Mouse (Mus musculus): ENCODE results near the gene Zfp280b. TPM values are rescaled to one million over a fixed set of nuclear protein-coding genes. Genes with fewer than 3 reads are reported as not detected.
"Not testable (repeated sequence)": the region's sequence is repeated elsewhere in the genome, so short reads cannot be mapped to it uniquely, and the experiment has no call there.

The Zfp280b gene
- polyA plus RNA-seq (2016; fragmentation: Nextera tagmentation; extraction: Ambion mirVana) = 26.4 and 28.7 TPM in 2 replicates

DNA sequence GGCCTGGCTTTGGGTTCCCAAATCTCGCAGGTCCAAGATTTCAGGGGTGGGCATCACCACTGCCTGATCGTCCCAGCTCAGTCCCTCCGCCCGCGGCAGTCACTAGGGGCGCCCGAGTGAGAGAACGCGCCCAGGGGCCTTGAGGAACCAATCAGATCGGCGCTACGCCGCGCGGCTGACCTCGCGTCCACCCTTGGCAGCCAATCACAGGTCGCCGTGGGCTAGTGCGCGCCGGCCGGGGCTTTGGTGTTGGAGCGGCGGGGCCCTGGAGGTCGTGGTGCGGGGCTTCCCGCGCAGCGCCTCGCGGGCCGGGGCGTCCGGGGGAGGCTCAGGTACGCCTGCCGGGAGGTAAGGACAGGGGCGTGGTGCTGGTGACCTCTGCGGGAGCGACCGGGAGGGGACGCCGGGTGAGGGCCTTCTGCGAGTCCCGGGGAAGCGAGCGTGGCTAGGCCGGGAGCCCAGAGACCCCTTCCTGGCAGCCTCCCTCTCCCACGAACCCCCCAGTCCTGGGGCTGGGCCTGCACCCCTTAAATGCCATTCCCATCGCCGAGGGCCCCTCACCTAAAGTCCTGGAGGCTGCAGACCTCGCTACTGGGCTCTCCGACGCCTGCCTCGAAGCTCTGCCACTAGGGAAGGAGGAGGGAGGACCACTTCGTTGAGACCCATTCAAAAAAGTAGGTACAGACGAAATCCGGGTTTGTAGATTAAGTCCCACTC lies at the start of gene Zfp280b:
Gene Zfp280b (plus strand): TSS at position 249 of the 717 bp plus-strand sequence.
- H3K4me3 ChIP-seq = peak within 1 kb of the TSS; percentile 66
- peaks cover 4% of the 10 kb centered on the region; the same call in 1 of the 2 replicates for H3K4me1 ChIP-seq
- under 1% methylated on average over 57 of the region's 58 CpGs for WGBS
- ATAC-seq (ENCODE audit: insufficient number of reproducible peaks, insufficient read depth, low FRiP score, low TSS enrichment) = peak; percentile 94
- H3K27ac ChIP-seq = peak within 1 kb of the TSS; percentile 80
- H3K9ac ChIP-seq = peak within 1 kb of the TSS; percentile 90
- peak within 1 kb of the TSS; percentile 80 for H3K4me2 ChIP-seq (replicated peaks)
- no peaks in the 10 kb centered on the region for H3K27me3 ChIP-seq
- H3K36me3 ChIP-seq = peaks cover 22% of the 10 kb centered on the region
- H3K9me3 ChIP-seq = no peaks in the 10 kb centered on the region

DNA sequence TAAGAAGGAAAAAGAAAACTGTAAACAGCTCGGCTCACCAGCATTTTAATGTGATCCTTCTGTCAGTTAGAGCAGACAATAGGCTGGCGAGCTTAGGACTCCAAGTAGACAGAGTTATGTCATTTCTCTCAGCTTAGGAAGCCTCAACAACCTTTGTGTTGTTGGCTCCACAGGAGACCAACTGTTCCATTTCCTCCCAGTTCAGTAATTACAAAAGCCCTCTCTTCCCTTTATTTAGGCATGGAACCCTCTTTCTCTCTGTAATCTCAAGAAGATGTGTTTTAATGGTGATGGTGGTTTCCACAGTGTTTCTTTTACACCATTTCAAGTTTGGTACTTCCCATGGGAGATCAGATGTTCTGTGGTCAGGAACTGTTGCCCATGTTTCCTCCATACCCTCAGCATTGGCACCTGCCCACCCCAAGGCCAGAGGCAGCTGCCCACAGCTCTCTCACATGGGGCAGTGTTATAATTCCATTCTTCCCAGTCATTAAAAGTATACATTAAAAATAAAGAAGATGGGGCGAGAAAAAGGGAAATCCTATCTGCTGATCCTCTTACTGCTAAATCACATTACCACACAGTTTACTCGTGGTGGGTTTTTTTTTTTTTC lies 41.9 kb upstream of the Zfp280b start:
- Histone ChIP-seq H3K9ac (no peak overlapping the region), H3K27me3 (no peaks in the 10 kb centered on the region), H3K36me3 (no peaks in the 10 kb centered on the region), H3K27ac (no peak overlapping the region), H3K4me3 (no peak overlapping the region), H3K4me1 (no peaks in the 10 kb centered on the region), H3K9me3 (no peaks in the 10 kb centered on the region), H3K4me2 (replicated peaks) (no peak overlapping the region)
- no peak for ATAC-seq (ENCODE audit: insufficient number of reproducible peaks, insufficient read depth, low FRiP score, low TSS enrichment)
- 70% methylated on average over 4 of the region's 4 CpGs for WGBS

- Histone ChIP-seq H3K4me2 (replicated peaks) (no peak overlapping the region), H3K27me3 (no peaks in the 10 kb centered on the region), H3K4me3 (no peak overlapping the region), H3K4me1 (no peaks in the 10 kb centered on the region), H3K36me3 (no peaks in the 10 kb centered on the region), H3K27ac (no peak overlapping the region), H3K9me3 (no peaks in the 10 kb centered on the region), H3K9ac (no peak overlapping the region)
- ATAC-seq (ENCODE audit: insufficient number of reproducible peaks, insufficient read depth, low FRiP score, low TSS enrichment) = no peak
- 83% methylated on average over 15 of the region's 15 CpGs for WGBS
Observed at GRCm38 (mm10) chr10:75993616-75994240, 38.7 kb upstream of the Zfp280b start.

DNA sequence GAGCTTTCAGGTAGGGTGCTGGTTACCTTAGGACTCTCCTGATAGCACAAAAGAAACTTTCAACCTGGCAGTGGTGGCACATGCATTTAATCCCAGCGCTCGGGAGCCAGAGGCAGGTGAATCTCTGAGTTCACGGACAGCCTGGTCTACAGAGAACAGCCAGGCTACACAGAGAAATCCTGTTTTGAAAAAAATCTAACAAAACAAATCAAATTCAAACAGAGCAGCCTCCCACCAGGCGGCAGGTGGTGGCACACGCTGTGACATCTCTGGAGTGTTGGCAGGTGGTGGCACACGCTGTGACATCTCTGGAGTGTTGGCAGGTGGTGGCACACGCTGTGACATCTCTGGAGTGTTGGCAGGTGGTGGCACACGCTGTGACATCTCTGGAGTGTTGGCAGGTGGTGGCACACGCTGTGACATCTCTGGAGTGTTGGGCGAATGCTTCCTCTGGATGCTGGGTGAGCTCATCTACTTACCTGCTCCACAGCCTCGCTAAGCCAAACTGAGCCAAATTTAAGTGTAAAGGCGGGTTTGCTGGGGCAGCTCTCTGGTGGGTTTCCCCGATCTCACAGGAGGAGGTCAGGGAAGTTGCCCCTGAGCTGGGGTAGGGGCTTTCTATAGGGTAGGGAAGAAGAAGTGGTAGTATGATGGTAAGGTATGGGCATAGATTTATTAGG lies 37.8 kb upstream of the Zfp280b start:
- not testable (repeated sequence) for H3K9ac ChIP-seq; H3K4me3 ChIP-seq; H3K27ac ChIP-seq; H3K4me1 ChIP-seq; ATAC-seq (ENCODE audit: insufficient number of reproducible peaks, insufficient read depth, low FRiP score, low TSS enrichment); H3K36me3 ChIP-seq; H3K9me3 ChIP-seq; H3K27me3 ChIP-seq; H3K4me2 ChIP-seq (replicated peaks)
- WGBS = 82% methylated on average over 13 of the region's 13 CpGs

GRCm38 (mm10) chr10:75995463-75995862 lies 37.0 kb upstream of the Zfp280b start:
- ATAC-seq (ENCODE audit: insufficient number of reproducible peaks, insufficient read depth, low FRiP score, low TSS enrichment) = no peak
- no peak overlapping the region for H3K27ac ChIP-seq
- no peaks in the 10 kb centered on the region for H3K27me3 ChIP-seq
- H3K4me3 ChIP-seq = no peak overlapping the region
- no peak overlapping the region for H3K4me2 ChIP-seq (replicated peaks)
- no peaks in the 10 kb centered on the region for H3K9me3 ChIP-seq
- 0 out of 2 replicates have a peak, but pooled peaks cover under 1% of the 10 kb centered on the region for H3K4me1 ChIP-seq
- no peaks in the 10 kb centered on the region for H3K36me3 ChIP-seq
- no peak overlapping the region for H3K9ac ChIP-seq
- WGBS = 87% methylated on average over 11 of the region's 11 CpGs

GRCm38 (mm10) chr10:75996315-75996714 lies 36.1 kb upstream of the Zfp280b start:
- no peaks in the 10 kb centered on the region for H3K36me3 ChIP-seq
- H3K27me3 ChIP-seq = no peaks in the 10 kb centered on the region
- WGBS = 53% methylated on average over 3 of the region's 3 CpGs
- no peak overlapping the region for H3K4me3 ChIP-seq
- H3K27ac ChIP-seq = no peak overlapping the region
- no peaks in the 10 kb centered on the region for H3K9me3 ChIP-seq
- H3K9ac ChIP-seq = no peak overlapping the region
- H3K4me1 ChIP-seq = peaks cover 9% of the 10 kb centered on the region; the same call in 1 of the 2 replicates
- H3K4me2 ChIP-seq (replicated peaks) = no peak overlapping the region
- no peak for ATAC-seq (ENCODE audit: insufficient number of reproducible peaks, insufficient read depth, low FRiP score, low TSS enrichment)

DNA sequence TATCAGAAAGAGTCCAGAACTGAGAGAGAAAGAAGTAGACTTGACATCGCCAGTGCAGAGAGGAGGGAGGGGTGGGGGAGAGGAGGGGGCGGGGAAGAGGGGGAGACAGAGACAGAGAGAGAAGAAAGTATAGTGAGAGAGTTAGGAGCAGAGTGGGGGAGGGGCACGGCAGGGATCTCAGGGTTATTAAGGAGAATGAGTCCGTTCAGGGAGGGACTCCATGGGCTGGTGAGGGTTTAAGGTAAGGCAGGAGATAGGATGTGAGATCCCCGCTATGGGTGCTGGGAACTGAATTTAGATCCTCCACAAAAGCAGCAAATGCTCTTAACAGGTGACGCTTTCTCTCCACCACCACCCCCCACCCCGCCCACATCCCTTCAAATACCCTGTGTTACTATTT lies 31.3 kb upstream of the Zfp280b start:
- H3K9ac ChIP-seq = no peak overlapping the region
- H3K27me3 ChIP-seq = no peaks in the 10 kb centered on the region
- no peaks in the 10 kb centered on the region for H3K9me3 ChIP-seq
- ATAC-seq (ENCODE audit: insufficient number of reproducible peaks, insufficient read depth, low FRiP score, low TSS enrichment) = no peak
- H3K4me2 ChIP-seq (replicated peaks) = peak overlapping the region; percentile 21; the same call in 1 of the 2 replicates
- no peak overlapping the region for H3K27ac ChIP-seq
- WGBS = 23% methylated on average over 6 of the region's 7 CpGs
- H3K4me1 ChIP-seq = peaks cover 10% of the 10 kb centered on the region; the same call in 1 of the 2 replicates
- H3K36me3 ChIP-seq = no peaks in the 10 kb centered on the region
- H3K4me3 ChIP-seq = no peak overlapping the region

GRCm38 (mm10) chr10:76002101-76002521 lies 30.3 kb upstream of the Zfp280b start:
- H3K9ac ChIP-seq = no peak overlapping the region
- no peak overlapping the region for H3K27ac ChIP-seq
- no peak for ATAC-seq (ENCODE audit: insufficient number of reproducible peaks, insufficient read depth, low FRiP score, low TSS enrichment)
- H3K27me3 ChIP-seq = no peaks in the 10 kb centered on the region
- WGBS = 35% methylated on average over 3 of the region's 3 CpGs
- H3K36me3 ChIP-seq = no peaks in the 10 kb centered on the region
- H3K9me3 ChIP-seq = no peaks in the 10 kb centered on the region
- peaks cover 10% of the 10 kb centered on the region; the same call in 1 of the 2 replicates for H3K4me1 ChIP-seq
- no peak overlapping the region for H3K4me3 ChIP-seq
- H3K4me2 ChIP-seq (replicated peaks) = no peak overlapping the region

DNA sequence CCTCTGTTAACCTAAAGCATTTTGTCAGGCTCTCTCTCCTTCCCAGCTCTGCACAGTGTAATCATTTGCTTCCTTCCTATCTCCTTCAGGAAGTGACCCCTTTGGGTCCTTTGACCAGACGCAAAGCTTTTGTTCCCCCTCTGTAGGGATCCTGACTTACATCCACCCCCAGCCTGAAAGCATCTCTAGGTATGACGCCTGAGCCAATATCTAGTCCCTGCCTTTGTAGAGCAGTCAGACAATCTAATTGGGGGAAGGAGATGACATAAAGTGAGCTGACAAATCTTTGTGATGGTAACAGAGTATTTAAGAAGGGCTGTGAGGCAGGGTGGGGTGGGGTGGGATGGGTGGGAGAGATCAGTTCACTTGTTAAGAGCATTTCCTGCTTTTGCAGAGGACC lies 29.8 kb upstream of the Zfp280b start:
- ATAC-seq (ENCODE audit: insufficient number of reproducible peaks, insufficient read depth, low FRiP score, low TSS enrichment) = no peak
- no peaks in the 10 kb centered on the region for H3K27me3 ChIP-seq
- H3K4me2 ChIP-seq (replicated peaks) = no peak overlapping the region
- no peak overlapping the region for H3K9ac ChIP-seq
- no peak overlapping the region for H3K27ac ChIP-seq
- H3K4me1 ChIP-seq = peaks cover 10% of the 10 kb centered on the region; the same call in 1 of the 2 replicates
- 35% methylated on average over 2 of the region's 2 CpGs for WGBS
- no peaks in the 10 kb centered on the region for H3K36me3 ChIP-seq
- H3K4me3 ChIP-seq = no peak overlapping the region
- H3K9me3 ChIP-seq = no peaks in the 10 kb centered on the region

GRCm38 (mm10) chr10:76003221-76003620 lies 29.2 kb upstream of the Zfp280b start:
- Histone ChIP-seq H3K4me2 (replicated peaks) (no peak overlapping the region), H3K27ac (no peak overlapping the region), H3K27me3 (no peaks in the 10 kb centered on the region), H3K9ac (no peak overlapping the region), H3K4me3 (no peak overlapping the region), H3K4me1 (peaks cover 10% of the 10 kb centered on the region; the same call in 1 of the 2 replicates), H3K36me3 (no peaks in the 10 kb centered on the region), H3K9me3 (no peaks in the 10 kb centered on the region)
- WGBS = 91% methylated on average over 2 of the region's 2 CpGs
- no peak for ATAC-seq (ENCODE audit: insufficient number of reproducible peaks, insufficient read depth, low FRiP score, low TSS enrichment)

DNA sequence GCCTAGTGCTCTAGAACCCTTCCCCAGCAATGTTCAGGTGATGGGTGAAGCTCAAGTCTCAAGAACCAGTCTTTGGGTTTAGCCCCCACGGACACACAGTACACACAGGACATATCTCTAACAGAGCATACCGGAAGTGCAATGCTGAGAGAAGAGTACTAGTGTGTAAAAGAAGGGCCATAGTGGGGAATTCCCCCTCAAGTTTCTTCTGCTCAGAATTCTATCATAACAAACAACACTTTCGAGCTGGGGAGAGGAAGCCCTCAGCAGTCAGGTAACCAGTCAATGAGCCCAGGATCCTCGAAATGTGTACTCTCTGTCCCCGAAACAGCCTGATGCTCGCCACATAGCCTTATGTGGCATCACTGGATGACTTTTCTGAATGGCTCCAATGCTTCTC lies 26.1 kb upstream of the Zfp280b start:
- H3K4me3 ChIP-seq = no peak overlapping the region
- no peak overlapping the region for H3K4me2 ChIP-seq (replicated peaks)
- ATAC-seq (ENCODE audit: insufficient number of reproducible peaks, insufficient read depth, low FRiP score, low TSS enrichment) = no peak
- H3K27me3 ChIP-seq = no peaks in the 10 kb centered on the region
- H3K9ac ChIP-seq = no peak overlapping the region
- 91% methylated on average over 6 of the region's 6 CpGs for WGBS
- no peaks in the 10 kb centered on the region for H3K36me3 ChIP-seq
- H3K9me3 ChIP-seq = no peaks in the 10 kb centered on the region
- no peaks in the 10 kb centered on the region for H3K4me1 ChIP-seq
- no peak overlapping the region for H3K27ac ChIP-seq
